Mouse (Mus musculus) ES-CJ7 (cell line): ENCODE measurements around the gene Colgalt1.
A peak's percentile ranks its signal among the peaks of the same experiment; 100 is the strongest.

Source experiments
- DNase-seq: peaks from one replicate; pipeline ENCODE4 v3.0.0; 2011; ENCODE audit warnings: low read depth, low spot score

The Colgalt1 gene

GRCm38 (mm10) chr8:71668220-71668975 is 57.6 kb downstream of the Colgalt1 start:
- no peak for DNase-seq

GRCm38 (mm10) chr8:71670198-71670597 is 59.4 kb downstream of the Colgalt1 start:
- no peak for DNase-seq

GRCm38 (mm10) chr8:71670621-71671548 is 60.1 kb downstream of the Colgalt1 start:
- peak; percentile 96 for DNase-seq

DNA sequence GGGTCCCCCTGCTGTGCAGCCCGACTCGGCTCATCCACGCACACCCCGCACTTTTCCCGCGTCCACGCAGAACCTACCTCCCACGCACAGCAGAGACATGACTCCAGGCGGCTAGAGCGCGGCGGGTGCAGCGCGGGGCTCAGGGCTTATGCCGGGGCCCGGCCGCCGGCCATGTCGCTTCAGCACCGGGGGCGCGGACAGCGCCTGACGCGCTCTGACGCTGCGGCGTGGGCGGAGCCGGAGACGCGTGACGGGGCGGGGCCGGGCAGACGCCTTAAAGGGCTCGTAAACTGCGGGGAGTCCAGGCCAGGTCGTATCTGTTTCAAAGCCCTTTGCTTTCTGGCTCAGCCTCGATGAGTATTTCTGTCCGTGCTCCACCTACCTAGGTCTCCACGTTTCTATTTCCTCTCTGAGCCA is 60.8 kb downstream of the Colgalt1 start, which contains the start of gene Unc13a:
TSS of gene Unc13a (minus strand) at position 209 of the 417 bp plus-strand sequence.
- DNase-seq = peak; percentile 93

GRCm38 (mm10) chr8:71672168-71672735 is 61.5 kb downstream of the Colgalt1 start:
- no peak for DNase-seq

GRCm38 (mm10) chr8:71674071-71674470 is 63.3 kb downstream of the Colgalt1 start:
- peak; percentile 69 for DNase-seq
